Mouse (Mus musculus): Measurements from ENCODE around the gene Flna. TPM values are rescaled to one million over a fixed set of nuclear protein-coding genes. Genes with fewer than 3 reads are reported as not detected.

Flna gene
- polyA plus RNA-seq (2016; fragmentation: Nextera tagmentation; extraction: Ambion mirVana), result 210 and 233 TPM in 2 replicates

DNA sequence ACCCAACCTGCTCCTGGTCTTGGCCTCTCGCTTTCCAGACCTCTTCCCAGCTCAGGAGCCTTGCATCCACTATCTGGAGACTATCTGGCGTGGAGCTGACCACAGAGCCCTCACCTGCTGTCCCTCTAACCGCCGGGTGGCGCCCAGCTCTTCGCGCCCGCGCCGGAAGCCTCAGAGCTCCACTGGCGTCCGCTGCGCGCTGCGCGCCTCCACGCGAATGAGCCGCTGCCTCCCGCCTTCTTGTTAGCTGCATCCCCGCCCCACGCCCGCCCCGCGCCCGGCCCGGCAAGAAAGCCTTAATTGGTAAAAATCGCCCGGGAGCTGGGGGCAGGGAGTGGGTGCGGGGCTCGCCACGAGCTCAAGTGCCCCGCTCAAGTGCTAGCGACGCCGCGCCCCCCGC, at the start of gene Flna:
TSS of gene Flna (minus strand) at position 206 of the 400 bp plus-strand sequence.
- WGBS, result 18% methylated on average over 38 of the region's 38 CpGs
- H3K27ac ChIP-seq (replicated peaks), result peak within 1 kb of the TSS; percentile 35; the same call in 1 of the 2 replicates
- H3K36me3 ChIP-seq, result no peaks in the 10 kb centered on the region
- peak within 1 kb of the TSS; percentile 59 for H3K4me2 ChIP-seq (replicated peaks)
- H3K4me1 ChIP-seq, result no peaks in the 10 kb centered on the region
- H3K27me3 ChIP-seq, result no peaks in the 10 kb centered on the region
- no peaks in the 10 kb centered on the region for H3K9me3 ChIP-seq
- no peak for ATAC-seq (ENCODE audit: low FRiP score, low read depth)
- peak within 1 kb of the TSS; percentile 47 for H3K4me3 ChIP-seq
- peak within 1 kb of the TSS; percentile 64 for H3K9ac ChIP-seq (replicated peaks)

DNA sequence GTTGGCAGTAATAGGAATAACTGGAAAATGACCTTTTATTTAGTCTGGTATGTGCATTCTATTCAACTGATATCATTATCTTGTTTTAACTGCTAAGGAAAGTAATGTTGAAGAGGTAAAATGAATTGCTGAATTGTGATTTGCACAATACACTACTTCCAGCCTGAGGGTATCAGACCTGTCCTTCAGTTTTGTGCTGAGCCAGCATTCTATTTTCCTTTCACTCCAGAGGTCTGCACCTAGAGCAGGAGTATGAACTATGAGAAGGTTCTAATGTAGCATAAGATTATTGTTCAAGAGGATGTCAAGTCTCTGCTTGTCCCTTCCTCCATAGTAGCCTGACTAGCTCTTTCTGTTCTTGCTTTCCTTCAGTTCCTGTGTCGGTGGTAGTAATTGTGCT, 48.7 kb upstream of the Flna start:
- no peaks in the 10 kb centered on the region for H3K27me3 ChIP-seq
- no peak overlapping the region for H3K27ac ChIP-seq (replicated peaks)
- no peak overlapping the region for H3K9ac ChIP-seq (replicated peaks)
- peaks cover 31% of the 10 kb centered on the region for H3K36me3 ChIP-seq
- H3K9me3 ChIP-seq, result no peaks in the 10 kb centered on the region
- 89% methylated on average over 1 of the region's 1 CpGs for WGBS
- no peak overlapping the region for H3K4me2 ChIP-seq (replicated peaks)
- ATAC-seq (ENCODE audit: low FRiP score, low read depth), result no peak
- no peak overlapping the region for H3K4me3 ChIP-seq
- 0 out of 2 replicates have a peak, but pooled peaks cover 2% of the 10 kb centered on the region for H3K4me1 ChIP-seq

DNA sequence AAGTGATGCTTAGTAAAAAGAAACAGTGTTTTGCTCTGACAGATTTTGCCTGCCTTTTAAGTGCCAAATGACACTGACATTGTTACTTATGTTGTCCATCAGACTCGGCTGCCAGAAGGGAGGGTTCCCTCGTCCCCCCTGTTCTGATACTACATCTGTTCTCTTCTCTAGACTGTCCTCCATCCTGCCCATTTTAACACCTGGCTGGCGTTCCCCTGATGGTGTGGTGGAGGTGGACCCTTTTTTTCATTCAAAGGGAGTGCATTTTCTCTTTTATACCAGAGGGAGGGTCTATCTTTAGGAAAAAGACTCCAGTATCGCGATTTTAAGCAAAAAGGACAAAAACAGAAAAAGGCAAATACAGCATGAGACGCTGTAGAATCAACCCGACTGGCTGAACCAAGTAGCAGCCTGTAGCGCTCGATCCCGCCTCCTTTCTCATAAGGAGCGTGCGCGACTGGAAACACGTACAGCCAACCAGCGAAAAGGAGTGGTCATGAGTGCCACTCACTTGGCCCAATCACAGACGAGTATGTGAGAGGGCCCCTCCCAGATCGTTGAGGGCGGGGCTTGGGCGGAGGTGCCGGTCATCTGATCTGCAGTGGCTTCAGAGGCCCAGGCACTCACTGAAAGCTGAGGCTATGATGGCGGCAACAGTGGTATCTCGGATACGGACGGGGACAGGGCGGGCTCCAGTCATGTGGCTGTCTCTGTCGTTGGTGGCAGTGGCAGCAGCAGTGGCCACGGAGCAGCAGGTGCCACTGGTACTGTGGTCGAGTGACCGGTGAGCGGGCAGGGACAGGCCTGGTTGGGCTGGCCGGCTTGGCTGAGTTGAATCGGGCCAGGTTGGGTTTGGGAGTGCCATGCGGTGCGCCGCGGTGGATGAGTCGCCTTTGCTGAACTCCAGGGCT, 47.2 kb upstream of the Flna start, which contains the start of gene Atp6ap1:
TSS of gene Atp6ap1 (plus strand) at position 560 of the 911 bp plus-strand sequence.
- Histone ChIP-seq H3K9me3 (no peaks in the 10 kb centered on the region), H3K4me2 (replicated peaks) (peak within 1 kb of the TSS; percentile 63), H3K9ac (replicated peaks) (peak within 1 kb of the TSS; percentile 62), H3K36me3 (peaks cover 17% of the 10 kb centered on the region), H3K4me3 (peak within 1 kb of the TSS; percentile 66), H3K27ac (replicated peaks) (peak within 1 kb of the TSS; percentile 46), H3K27me3 (no peaks in the 10 kb centered on the region), H3K4me1 (0 out of 2 replicates have a peak, but pooled peaks cover 2% of the 10 kb centered on the region)
- 29% methylated on average over 37 of the region's 37 CpGs for WGBS
- peak; percentile 99 for ATAC-seq (ENCODE audit: low FRiP score, low read depth)

DNA sequence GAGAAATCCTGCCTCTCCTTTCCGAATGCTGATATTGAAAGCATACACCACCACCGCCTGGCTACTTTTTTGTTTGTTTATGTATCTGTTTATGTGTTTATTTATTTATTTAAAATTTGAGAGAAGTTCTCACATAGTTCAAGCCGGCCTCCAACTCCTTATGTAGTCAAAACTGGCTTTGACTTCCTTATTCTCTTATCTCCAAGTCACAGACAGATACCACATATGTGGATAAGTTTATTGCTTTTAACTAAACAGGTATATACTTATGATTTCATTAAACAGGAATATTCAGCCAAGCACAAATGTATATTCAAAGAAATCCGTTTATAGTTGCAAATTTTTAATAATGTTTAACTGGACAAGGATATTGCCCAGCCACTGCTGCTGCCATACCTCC, 43.8 kb upstream of the Flna start:
- Histone ChIP-seq H3K27ac (replicated peaks) (no peak overlapping the region), H3K36me3 (0 out of 2 replicates have a peak, but pooled peaks cover 4% of the 10 kb centered on the region), H3K27me3 (no peaks in the 10 kb centered on the region), H3K9me3 (no peaks in the 10 kb centered on the region), H3K9ac (replicated peaks) (no peak overlapping the region), H3K4me2 (replicated peaks) (no peak overlapping the region), H3K4me3 (no peak overlapping the region), H3K4me1 (0 out of 2 replicates have a peak, but pooled peaks cover 2% of the 10 kb centered on the region)
- no peak for ATAC-seq (ENCODE audit: low FRiP score, low read depth)
- 74% methylated on average over 4 of the region's 4 CpGs for WGBS

DNA sequence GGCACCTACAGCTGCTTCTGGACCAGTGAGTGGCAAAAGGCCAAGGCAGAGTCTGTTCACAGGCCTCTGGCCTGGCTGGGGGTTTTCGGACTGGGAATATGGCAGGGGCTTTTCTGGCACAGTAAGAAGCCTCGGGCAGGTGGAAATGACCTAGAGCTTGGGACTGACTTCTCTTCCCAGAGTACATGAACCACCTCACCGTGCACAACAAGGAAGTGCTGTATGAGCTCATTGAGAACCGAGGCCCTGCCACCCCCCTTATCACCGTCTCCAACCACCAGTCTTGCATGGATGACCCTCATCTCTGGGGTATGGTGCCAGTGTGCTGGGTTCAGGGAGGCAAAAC, 33.4 kb upstream of the Flna start:
- peak overlapping the region; percentile 73 for H3K9ac ChIP-seq (replicated peaks)
- ATAC-seq (ENCODE audit: low FRiP score, low read depth), result peak; percentile 61
- no peaks in the 10 kb centered on the region for H3K36me3 ChIP-seq
- peak overlapping the region; percentile 58 for H3K4me3 ChIP-seq
- WGBS, result 47% methylated on average over 5 of the region's 5 CpGs
- H3K4me2 ChIP-seq (replicated peaks), result peak overlapping the region; percentile 63
- peak overlapping the region; percentile 60; the same call in 1 of the 2 replicates for H3K27ac ChIP-seq (replicated peaks)
- peaks cover 16% of the 10 kb centered on the region; the same call in 1 of the 2 replicates for H3K4me1 ChIP-seq
- H3K9me3 ChIP-seq, result no peaks in the 10 kb centered on the region
- no peaks in the 10 kb centered on the region for H3K27me3 ChIP-seq

DNA sequence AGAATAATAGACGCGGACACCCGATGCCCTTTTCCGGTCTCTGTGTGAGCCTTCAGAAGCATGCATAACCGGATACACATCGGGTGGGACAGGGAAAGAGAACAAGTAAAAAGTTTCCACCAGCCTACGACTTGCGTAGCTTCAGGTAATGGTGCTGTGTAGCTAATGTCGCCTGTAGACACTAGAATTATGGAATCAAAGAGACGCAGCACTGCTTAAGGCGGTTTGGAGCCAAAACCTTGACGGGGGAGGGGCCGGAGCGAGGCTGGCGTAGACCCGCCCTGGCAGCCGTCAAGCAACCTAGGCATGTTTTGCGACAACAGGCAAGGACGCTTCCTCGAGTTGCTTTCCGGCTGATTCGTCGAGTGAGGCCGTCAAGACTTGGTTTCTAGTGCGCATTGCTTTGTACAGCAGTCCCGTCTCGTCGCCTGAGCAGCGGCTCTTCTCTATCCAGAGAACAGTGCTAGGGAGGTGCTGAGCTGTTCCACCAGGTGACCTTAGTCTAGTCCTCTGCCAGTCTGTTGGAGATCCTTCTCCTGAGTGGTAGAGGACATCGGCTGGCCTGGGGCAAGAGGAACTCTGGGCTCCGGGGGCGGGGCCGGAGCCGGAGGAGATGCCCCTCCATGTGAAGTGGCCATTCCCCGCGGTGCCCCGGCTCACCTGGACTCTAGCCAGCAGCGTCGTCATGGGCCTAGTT, 32.9 kb upstream of the Flna start:
- H3K36me3 ChIP-seq, result no peaks in the 10 kb centered on the region
- H3K9ac ChIP-seq (replicated peaks), result peak overlapping the region; percentile 73
- H3K27me3 ChIP-seq, result no peaks in the 10 kb centered on the region
- H3K4me3 ChIP-seq, result peak overlapping the region; percentile 58
- no peaks in the 10 kb centered on the region for H3K9me3 ChIP-seq
- peak overlapping the region; percentile 63 for H3K4me2 ChIP-seq (replicated peaks)
- H3K27ac ChIP-seq (replicated peaks), result peak overlapping the region; percentile 60
- 23% methylated on average over 39 of the region's 39 CpGs for WGBS
- peak; percentile 78 for ATAC-seq (ENCODE audit: low FRiP score, low read depth)
- peaks cover 16% of the 10 kb centered on the region; the same call in 1 of the 2 replicates for H3K4me1 ChIP-seq

DNA sequence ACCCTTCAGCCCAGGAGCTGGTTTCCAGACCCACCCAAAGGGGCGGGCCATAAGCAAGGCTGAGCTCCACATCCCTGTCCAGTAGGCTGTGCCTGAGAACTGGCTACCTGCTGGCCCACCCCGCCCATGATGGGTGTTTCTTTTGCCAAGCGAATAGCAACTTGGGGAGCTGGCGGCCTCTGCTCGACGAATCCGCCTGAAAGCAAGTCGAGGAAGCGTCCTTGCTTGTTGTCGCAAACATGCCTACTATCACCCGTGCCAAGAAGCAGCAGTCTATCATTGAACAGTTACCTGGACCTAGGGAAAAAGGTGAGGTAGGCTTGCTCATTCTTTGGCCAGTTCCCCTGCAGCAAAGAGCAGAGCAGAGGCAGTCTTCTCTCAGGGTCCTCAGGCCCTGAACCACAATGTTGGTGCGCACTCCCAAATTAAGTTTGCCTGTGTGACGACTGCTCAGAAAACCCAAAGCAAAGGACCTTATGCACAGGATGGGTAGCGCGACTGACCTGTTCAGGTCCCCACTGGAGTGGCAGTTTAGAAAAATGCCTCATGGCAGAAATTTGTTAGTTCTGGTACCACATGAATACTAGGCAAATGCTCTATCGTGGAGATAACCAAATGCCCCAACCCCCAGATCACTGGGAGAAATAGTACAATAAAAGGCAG, 32.2 kb upstream of the Flna start, which contains the start of the genes Taz and Dnase1l1:
TSS of gene Taz (plus strand) at position 181 of the 663 bp plus-strand sequence.
TSS of gene Dnase1l1 (minus strand) at position 606 of the 663 bp plus-strand sequence.
- peak; percentile 64 for ATAC-seq (ENCODE audit: low FRiP score, low read depth)
- Histone ChIP-seq H3K27me3 (no peaks in the 10 kb centered on the region), H3K4me2 (replicated peaks) (peak within 1 kb of the TSS; percentile 63), H3K9me3 (no peaks in the 10 kb centered on the region), H3K4me3 (peak within 1 kb of the TSS; percentile 58), H3K27ac (replicated peaks) (peak within 1 kb of the TSS; percentile 60), H3K4me1 (peaks cover 16% of the 10 kb centered on the region; the same call in 1 of the 2 replicates), H3K36me3 (no peaks in the 10 kb centered on the region), H3K9ac (replicated peaks) (peak within 1 kb of the TSS; percentile 73)
- 21% methylated on average over 16 of the region's 16 CpGs for WGBS

DNA sequence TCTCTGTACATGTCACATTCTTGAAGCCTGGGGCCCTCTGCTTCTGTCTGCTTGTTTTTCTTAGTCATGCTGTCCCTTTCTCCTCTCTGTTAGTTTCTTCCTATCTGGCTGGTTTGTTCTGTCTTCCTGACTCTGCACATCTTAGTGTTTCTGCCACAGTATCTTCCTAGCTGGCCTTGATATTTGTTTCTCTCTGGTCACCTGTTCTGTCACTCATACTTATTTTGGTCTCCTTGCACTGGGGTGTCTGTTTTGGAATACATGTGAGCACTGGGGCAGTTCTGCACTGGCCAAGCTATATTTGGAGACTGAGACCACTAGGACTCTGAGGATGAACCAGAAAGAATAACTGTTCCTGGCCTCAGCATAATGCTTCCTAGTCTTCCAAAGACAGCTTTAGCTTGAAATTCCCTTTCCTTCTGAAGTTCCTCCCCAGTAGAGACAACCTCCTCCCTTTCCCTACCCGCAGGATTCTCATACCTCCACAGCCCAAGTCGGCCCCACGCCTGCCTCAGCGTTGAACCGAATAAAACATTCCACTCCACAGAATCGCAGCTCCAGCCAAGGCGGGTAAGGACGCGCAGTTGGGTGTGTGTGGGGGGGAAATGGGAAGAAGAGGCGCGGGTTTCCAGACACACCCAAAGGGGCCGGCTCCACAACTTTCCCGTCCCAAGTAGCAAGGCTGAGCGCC, 31.6 kb upstream of the Flna start:
- H3K9me3 ChIP-seq, result no peaks in the 10 kb centered on the region
- H3K27ac ChIP-seq (replicated peaks), result no peak overlapping the region
- 0 out of 2 replicates have a peak, but pooled peaks have one; percentile 10 for ATAC-seq (ENCODE audit: low FRiP score, low read depth)
- peak overlapping the region; percentile 50 for H3K9ac ChIP-seq (replicated peaks)
- no peaks in the 10 kb centered on the region for H3K27me3 ChIP-seq
- WGBS, result 19% methylated on average over 14 of the region's 14 CpGs
- H3K4me2 ChIP-seq (replicated peaks), result peak overlapping the region; percentile 63
- H3K4me3 ChIP-seq, result peak overlapping the region; percentile 58
- no peaks in the 10 kb centered on the region for H3K36me3 ChIP-seq
- peaks cover 16% of the 10 kb centered on the region; the same call in 1 of the 2 replicates for H3K4me1 ChIP-seq

DNA sequence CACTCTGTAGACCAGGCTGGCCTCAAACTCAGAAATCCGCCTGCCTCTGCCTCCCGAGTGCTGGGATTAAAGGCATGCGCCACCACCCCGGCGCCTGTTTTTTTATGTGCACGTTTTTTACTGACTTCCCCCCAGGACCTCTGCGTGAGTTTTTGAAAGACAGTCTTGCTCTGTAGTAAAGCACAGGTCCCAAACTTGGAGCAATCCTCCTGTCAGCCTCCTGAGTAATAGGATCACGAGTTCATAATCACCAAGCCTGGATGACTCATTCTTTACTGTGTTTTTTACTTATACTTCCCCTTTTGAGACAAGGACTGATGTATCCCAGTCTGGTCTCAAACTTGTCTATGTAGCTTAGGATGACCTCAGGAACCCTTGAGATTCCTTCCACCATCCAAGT, 28.3 kb upstream of the Flna start:
- no peak for ATAC-seq (ENCODE audit: low FRiP score, low read depth)
- 78% methylated on average over 8 of the region's 8 CpGs for WGBS

DNA sequence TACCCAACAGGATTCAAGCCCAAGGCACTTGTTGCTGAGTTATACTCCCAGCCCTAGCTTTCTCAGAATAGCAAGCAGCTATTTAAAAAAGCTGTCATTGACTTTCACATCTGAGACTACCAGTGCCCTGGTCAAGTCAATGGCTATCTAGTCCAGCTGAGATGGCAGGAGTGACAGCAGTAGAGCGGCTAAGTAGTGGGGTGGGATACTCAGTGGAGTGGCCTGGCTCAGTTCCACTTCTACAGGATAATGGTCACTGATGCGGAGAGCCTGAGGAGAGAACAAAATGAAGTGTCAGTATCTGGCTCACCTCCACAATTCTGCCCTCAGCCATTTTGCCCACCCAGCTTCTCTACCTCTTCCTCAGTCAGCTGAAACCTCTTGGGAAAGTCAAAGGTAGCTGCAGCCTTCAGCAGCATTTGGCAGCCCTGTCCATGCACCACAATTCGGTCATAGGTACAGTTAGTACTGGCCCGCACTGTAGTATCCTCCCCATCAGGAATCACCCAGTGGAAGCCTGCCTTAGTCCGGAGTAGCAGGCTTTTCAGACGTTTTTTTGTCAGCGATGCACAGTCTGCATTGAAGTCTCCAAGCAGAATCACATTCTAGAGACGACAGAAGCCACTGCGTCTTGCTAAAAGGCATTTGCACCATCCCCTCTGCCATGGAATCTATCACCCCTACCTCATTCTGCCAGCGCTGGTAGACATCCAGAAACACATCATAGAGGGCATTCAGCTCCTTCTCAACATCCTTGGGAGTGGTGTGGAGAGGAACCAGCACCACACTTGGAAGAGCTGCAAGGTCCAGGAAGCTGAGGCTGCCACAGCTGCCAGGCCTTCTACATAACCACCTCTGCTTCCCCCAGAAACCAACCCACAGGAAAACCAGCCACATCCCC, 24.1 kb upstream of the Flna start:
- Histone ChIP-seq H3K4me3 (no peak overlapping the region), H3K9ac (replicated peaks) (no peak overlapping the region), H3K4me1 (0 out of 2 replicates have a peak, but pooled peaks cover 6% of the 10 kb centered on the region), H3K4me2 (replicated peaks) (no peak overlapping the region), H3K36me3 (0 out of 2 replicates have a peak, but pooled peaks cover 3% of the 10 kb centered on the region), H3K27me3 (no peaks in the 10 kb centered on the region), H3K27ac (replicated peaks) (no peak overlapping the region), H3K9me3 (no peaks in the 10 kb centered on the region)
- no peak for ATAC-seq (ENCODE audit: low FRiP score, low read depth)
- WGBS, result 36% methylated on average over 10 of the region's 10 CpGs

More for the DNA sequence above, 28.3 kb upstream of the Flna start:
- Histone ChIP-seq H3K4me3 (no peak overlapping the region), H3K4me1 (peaks cover 7% of the 10 kb centered on the region; the same call in 1 of the 2 replicates), H3K27ac (replicated peaks) (no peak overlapping the region), H3K9me3 (no peaks in the 10 kb centered on the region), H3K4me2 (replicated peaks) (no peak overlapping the region), H3K9ac (replicated peaks) (no peak overlapping the region), H3K36me3 (no peaks in the 10 kb centered on the region), H3K27me3 (no peaks in the 10 kb centered on the region)

Data from midbrain, embryonic 12.5 days (tissue).